Mouse (Mus musculus): Measurements from ENCODE around the gene Acss1.

DNA sequence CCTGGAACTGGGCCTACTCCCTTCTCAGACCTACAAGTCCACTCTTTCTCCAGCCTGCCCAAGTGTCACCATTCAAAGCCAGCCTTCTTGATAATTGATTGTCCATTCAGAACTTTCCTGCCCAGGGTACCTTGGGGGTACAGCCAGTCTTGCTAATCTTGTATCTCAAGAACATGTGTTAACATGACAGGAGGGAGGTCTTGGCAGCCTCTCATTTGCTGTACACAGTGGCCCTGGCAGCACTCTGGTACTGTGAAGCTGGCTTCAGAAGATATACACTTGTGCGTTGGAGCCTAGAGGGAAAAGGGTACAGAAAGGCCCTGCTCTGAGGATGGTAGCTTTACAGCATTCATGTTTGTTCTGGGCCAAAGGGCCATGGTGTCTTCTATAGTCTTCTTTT, 92.0 kb downstream of the Acss1 start:
- TF ChIP-seq CTCF (IDR thresholded peaks at IDR 0.05; ENCODE audit: low read depth, low read length): no peak
- TF ChIP-seq GATA1 (IDR thresholded peaks at IDR 0.05; ENCODE audit: borderline replicate concordance, low read length): no peak
- no peak for TF ChIP-seq TAL1 (conservative IDR thresholded peaks at IDR 0.05; ENCODE audit: low read depth, low read length)
- no peak for TF ChIP-seq POLR2AphosphoS5 (IDR thresholded peaks at IDR 0.05; ENCODE audit: insufficient replicate concordance, low read depth, low read length)
